Mouse (Mus musculus): ENCODE results near the gene Enox2. TPM values are rescaled to one million over a fixed set of nuclear protein-coding genes. Genes with fewer than 3 reads are reported as not detected.

The Enox2 gene
- 9.6 and 9.9 TPM in 2 replicates for polyA plus RNA-seq (2014; fragmentation: Nextera tagmentation; extraction: Ambion mirVana)

DNA sequence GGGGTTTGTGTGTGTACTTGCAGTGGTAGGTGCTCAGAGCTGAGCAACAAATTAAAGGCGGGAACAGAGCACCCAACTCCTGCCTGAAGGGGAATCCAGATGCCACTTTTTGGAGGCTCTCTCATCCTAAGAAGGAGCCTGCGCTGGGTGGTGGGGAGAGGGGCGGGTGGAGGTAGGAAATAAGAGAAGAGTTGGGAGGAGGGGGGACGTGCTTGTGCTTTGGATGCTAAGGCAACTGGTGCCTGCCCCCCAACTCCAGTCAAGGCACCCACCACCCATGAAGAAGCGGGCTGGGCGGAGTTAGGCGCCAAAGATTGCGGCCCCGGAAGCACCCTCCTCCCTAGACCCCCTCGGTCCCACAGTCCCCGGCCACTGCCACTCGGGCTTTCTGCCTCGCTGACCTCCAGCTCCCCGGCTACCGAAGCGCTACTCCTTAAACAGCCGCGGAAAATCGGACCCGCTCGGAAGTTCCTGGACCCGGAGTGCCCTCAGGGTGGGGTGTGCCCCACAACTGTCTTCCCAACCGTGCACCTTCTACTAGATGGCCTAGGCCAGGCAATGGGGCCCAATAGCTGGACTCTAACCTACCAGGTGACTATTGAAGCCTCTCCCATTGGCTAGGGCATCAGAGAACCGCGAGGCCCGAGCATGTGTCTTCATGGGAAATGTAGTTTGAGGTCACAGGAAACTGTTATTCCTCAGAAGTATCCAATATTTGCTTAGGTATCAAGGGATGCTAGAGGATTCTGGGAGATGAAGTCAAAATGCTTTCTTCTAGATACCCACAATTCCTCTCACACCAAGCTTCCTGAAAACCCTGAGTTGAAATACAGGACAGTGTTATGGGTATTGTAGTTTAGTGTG, at the start of gene Enox2:
Enox2 (minus strand) TSS at position 560 of the 864 bp plus-strand sequence.
- H3K9me3 ChIP-seq (replicated peaks; ENCODE audit: control insufficient read depth, low read length): no peaks in the 10 kb centered on the region
- H3K27ac ChIP-seq (ENCODE audit: low read depth, low read length): no peak within 1 kb of the TSS
- 29% methylated on average over 26 of the region's 26 CpGs for WGBS
- ATAC-seq (peak; percentile 100), DNase-seq (ENCODE audit: low spot score) (peak; percentile 97)
- H3K9ac ChIP-seq (ENCODE audit: low read length): peak within 1 kb of the TSS; percentile 61
- H3K4me3 ChIP-seq (ENCODE audit: low read depth, low read length): peak within 1 kb of the TSS; percentile 43
- no peaks in the 10 kb centered on the region for H3K4me1 ChIP-seq (ENCODE audit: control insufficient read depth, insufficient read depth, low read length)
- peak within 1 kb of the TSS; percentile 49 for H3K4me2 ChIP-seq (ENCODE audit: low read length)
- H3K36me3 ChIP-seq (ENCODE audit: control insufficient read depth, insufficient read depth, low read length): no peaks in the 10 kb centered on the region
- no peaks in the 10 kb centered on the region for H3K27me3 ChIP-seq (replicated peaks; ENCODE audit: control insufficient read depth, insufficient read depth, low read length)

DNA sequence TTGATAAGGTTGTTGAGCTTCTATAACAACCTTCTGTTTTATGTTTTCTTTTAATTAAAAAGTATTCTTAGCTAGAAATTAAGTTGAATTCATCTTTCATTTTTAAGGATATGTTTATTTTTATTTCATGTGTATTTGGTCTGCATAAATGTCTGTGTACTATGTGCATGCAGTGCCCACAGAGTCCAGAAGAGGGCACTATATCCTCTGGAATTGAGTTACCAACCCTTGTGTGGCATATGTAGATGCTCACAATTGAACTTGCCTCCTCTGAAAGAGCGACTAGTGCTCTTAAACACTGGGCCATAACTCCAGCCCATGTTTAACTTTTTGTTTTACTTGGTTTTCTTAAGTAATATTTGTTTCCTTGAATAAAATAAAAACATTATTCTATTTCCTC, 21.4 kb upstream of the Enox2 start:
- ATAC-seq: no peak
- Histone ChIP-seq H3K27me3 (replicated peaks; ENCODE audit: control insufficient read depth, insufficient read depth, low read length) (no peaks in the 10 kb centered on the region), H3K9ac (ENCODE audit: low read length) (no peak overlapping the region)

DNA sequence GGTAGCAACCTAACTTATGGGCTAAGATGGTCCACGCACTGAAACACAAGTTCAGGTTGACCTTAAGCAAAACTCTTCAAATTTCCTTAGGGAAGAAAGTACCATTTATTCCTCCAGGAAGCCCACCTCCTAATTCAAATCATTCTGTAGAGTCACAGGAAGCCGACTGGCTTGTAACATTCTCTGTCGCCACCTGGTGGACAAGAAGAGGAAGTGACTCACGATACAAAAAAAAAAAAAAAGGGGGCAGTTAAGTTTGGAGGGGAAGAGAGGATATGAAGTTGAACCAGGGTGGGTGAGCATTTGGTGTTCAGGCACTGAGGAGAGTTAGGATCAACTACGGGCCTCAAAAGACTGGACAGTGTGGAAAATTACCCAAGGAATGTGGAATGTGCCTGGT, 18.6 kb upstream of the Enox2 start:
- H3K27ac ChIP-seq (ENCODE audit: low read depth, low read length): no peak overlapping the region
- ATAC-seq (no peak), DNase-seq (ENCODE audit: low spot score) (peak; percentile 64)
- no peak overlapping the region for H3K4me2 ChIP-seq (ENCODE audit: low read length)
- no peaks in the 10 kb centered on the region for H3K27me3 ChIP-seq (replicated peaks; ENCODE audit: control insufficient read depth, insufficient read depth, low read length)
- no peak overlapping the region for H3K4me3 ChIP-seq (ENCODE audit: low read depth, low read length)
- no peaks in the 10 kb centered on the region for H3K4me1 ChIP-seq (ENCODE audit: control insufficient read depth, insufficient read depth, low read length)
- H3K9me3 ChIP-seq (replicated peaks; ENCODE audit: control insufficient read depth, low read length): no peaks in the 10 kb centered on the region
- WGBS: 22% methylated on average over 5 of the region's 5 CpGs
- H3K9ac ChIP-seq (ENCODE audit: low read length): no peak overlapping the region
- no peaks in the 10 kb centered on the region for H3K36me3 ChIP-seq (ENCODE audit: control insufficient read depth, insufficient read depth, low read length)

More for the DNA sequence above, 21.4 kb upstream of the Enox2 start:
- Histone ChIP-seq H3K9me3 (replicated peaks; ENCODE audit: control insufficient read depth, low read length) (no peaks in the 10 kb centered on the region), H3K4me2 (ENCODE audit: low read length) (no peak overlapping the region), H3K27ac (ENCODE audit: low read depth, low read length) (no peak overlapping the region), H3K36me3 (ENCODE audit: control insufficient read depth, insufficient read depth, low read length) (no peaks in the 10 kb centered on the region), H3K4me3 (ENCODE audit: low read depth, low read length) (no peak overlapping the region), H3K4me1 (ENCODE audit: control insufficient read depth, insufficient read depth, low read length) (no peaks in the 10 kb centered on the region)
- peak; percentile 22 for DNase-seq (ENCODE audit: low spot score)
- WGBS: 47% methylated on average over 1 of the region's 1 CpGs

GRCm38 (mm10) chrX:49279918-49280586, 8.0 kb downstream of the Enox2 start:
- Histone ChIP-seq H3K27me3 (replicated peaks; ENCODE audit: control insufficient read depth, insufficient read depth, low read length) (no peaks in the 10 kb centered on the region), H3K36me3 (ENCODE audit: control insufficient read depth, insufficient read depth, low read length) (no peaks in the 10 kb centered on the region), H3K27ac (ENCODE audit: low read depth, low read length) (no peak overlapping the region), H3K4me3 (ENCODE audit: low read depth, low read length) (no peak overlapping the region), H3K9ac (ENCODE audit: low read length) (no peak overlapping the region), H3K9me3 (replicated peaks; ENCODE audit: control insufficient read depth, low read length) (no peaks in the 10 kb centered on the region), H3K4me1 (ENCODE audit: control insufficient read depth, insufficient read depth, low read length) (no peaks in the 10 kb centered on the region), H3K4me2 (ENCODE audit: low read length) (no peak overlapping the region)
- no peak for DNase-seq (ENCODE audit: low spot score)
- 69% methylated on average over 2 of the region's 2 CpGs for WGBS
- ATAC-seq: no peak

GRCm38 (mm10) chrX:49273487-49274042, 14.5 kb downstream of the Enox2 start:
- Histone ChIP-seq H3K4me2 (ENCODE audit: low read length) (peak overlapping the region; percentile 41), H3K4me1 (ENCODE audit: control insufficient read depth, insufficient read depth, low read length) (no peaks in the 10 kb centered on the region; the same call in 1 of the 2 replicates), H3K9me3 (replicated peaks; ENCODE audit: control insufficient read depth, low read length) (no peaks in the 10 kb centered on the region), H3K36me3 (ENCODE audit: control insufficient read depth, insufficient read depth, low read length) (no peaks in the 10 kb centered on the region), H3K4me3 (ENCODE audit: low read depth, low read length) (peak overlapping the region; percentile 7), H3K9ac (ENCODE audit: low read length) (no peak overlapping the region), H3K27ac (ENCODE audit: low read depth, low read length) (0 out of 2 replicates have a peak overlapping the region, but pooled peaks have one; percentile 21), H3K27me3 (replicated peaks; ENCODE audit: control insufficient read depth, insufficient read depth, low read length) (no peaks in the 10 kb centered on the region)
- 33% methylated on average over 12 of the region's 12 CpGs for WGBS
- DNase-seq (ENCODE audit: low spot score) (peak; percentile 63), ATAC-seq (peak; percentile 86)

DNA sequence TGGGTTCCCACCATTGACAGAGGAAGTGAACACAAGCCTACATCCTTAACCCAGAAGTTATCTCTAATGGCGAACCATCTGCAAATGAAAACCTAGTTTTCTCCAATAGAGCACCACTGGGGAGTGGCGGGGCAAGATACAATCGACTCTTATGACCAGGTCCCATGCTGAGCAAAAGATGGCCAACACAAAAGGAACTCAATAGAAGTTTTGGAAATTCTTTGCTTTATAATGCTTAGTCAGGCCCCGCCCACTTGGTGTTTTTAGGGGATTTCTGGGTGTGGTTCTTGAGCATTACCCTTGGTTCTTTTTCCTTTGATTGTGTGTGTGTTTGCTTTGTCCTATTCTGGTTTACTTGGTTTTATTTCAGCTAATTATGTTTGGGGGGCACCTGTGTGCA, 37.2 kb downstream of the Enox2 start:
- no peak overlapping the region for H3K4me3 ChIP-seq (ENCODE audit: low read depth, low read length)
- H3K4me1 ChIP-seq (ENCODE audit: control insufficient read depth, insufficient read depth, low read length): no peaks in the 10 kb centered on the region
- H3K9ac ChIP-seq (ENCODE audit: low read length): no peak overlapping the region
- DNase-seq (ENCODE audit: low spot score) (no peak), ATAC-seq (no peak)
- no peak overlapping the region for H3K27ac ChIP-seq (ENCODE audit: low read depth, low read length)
- no peaks in the 10 kb centered on the region for H3K27me3 ChIP-seq (replicated peaks; ENCODE audit: control insufficient read depth, insufficient read depth, low read length)
- H3K4me2 ChIP-seq (ENCODE audit: low read length): no peak overlapping the region
- no peaks in the 10 kb centered on the region for H3K9me3 ChIP-seq (replicated peaks; ENCODE audit: control insufficient read depth, low read length)
- H3K36me3 ChIP-seq (ENCODE audit: control insufficient read depth, insufficient read depth, low read length): no peaks in the 10 kb centered on the region
- 90% methylated on average over 4 of the region's 4 CpGs for WGBS

GRCm38 (mm10) chrX:49225792-49226426, 62.1 kb downstream of the Enox2 start:
- no peak overlapping the region for H3K4me3 ChIP-seq (ENCODE audit: low read depth, low read length)
- no peaks in the 10 kb centered on the region for H3K27me3 ChIP-seq (replicated peaks; ENCODE audit: control insufficient read depth, insufficient read depth, low read length)
- no peak overlapping the region for H3K4me2 ChIP-seq (ENCODE audit: low read length)
- ATAC-seq: no peak
- no peak overlapping the region for H3K9ac ChIP-seq (ENCODE audit: low read length)
- H3K9me3 ChIP-seq (replicated peaks; ENCODE audit: control insufficient read depth, low read length): no peaks in the 10 kb centered on the region
- H3K36me3 ChIP-seq (ENCODE audit: control insufficient read depth, insufficient read depth, low read length): no peaks in the 10 kb centered on the region
- no peak for DNase-seq (ENCODE audit: low spot score)
- no peak overlapping the region for H3K27ac ChIP-seq (ENCODE audit: low read depth, low read length)
- no peaks in the 10 kb centered on the region for H3K4me1 ChIP-seq (ENCODE audit: control insufficient read depth, insufficient read depth, low read length)
- WGBS: 32% methylated on average over 1 of the region's 1 CpGs

GRCm38 (mm10) chrX:49216422-49216821, 71.6 kb downstream of the Enox2 start:
- Histone ChIP-seq H3K36me3 (ENCODE audit: control insufficient read depth, insufficient read depth, low read length) (no peaks in the 10 kb centered on the region), H3K4me2 (ENCODE audit: low read length) (no peak overlapping the region), H3K27ac (ENCODE audit: low read depth, low read length) (no peak overlapping the region), H3K9me3 (replicated peaks; ENCODE audit: control insufficient read depth, low read length) (no peaks in the 10 kb centered on the region), H3K4me3 (ENCODE audit: low read depth, low read length) (no peak overlapping the region), H3K27me3 (replicated peaks; ENCODE audit: control insufficient read depth, insufficient read depth, low read length) (no peaks in the 10 kb centered on the region), H3K9ac (ENCODE audit: low read length) (no peak overlapping the region), H3K4me1 (ENCODE audit: control insufficient read depth, insufficient read depth, low read length) (no peaks in the 10 kb centered on the region)
- 46% methylated on average over 3 of the region's 3 CpGs for WGBS
- peak; percentile 8 for DNase-seq (ENCODE audit: low spot score)
- ATAC-seq: peak; percentile 40; the same call in 1 of the 2 replicates
